Mouse (Mus musculus) MEL (cell line): Measurements from ENCODE around the gene Ovca2. TPM values are rescaled to one million over a fixed set of nuclear protein-coding genes. Genes with fewer than 3 reads are reported as not detected.

ENCODE experiments used
- DNase-seq: peaks from one replicate; pipeline ENCODE4 v3.0.0; 2011; ENCODE audit warnings: low read depth, low spot score
- H3K27ac ChIP-seq: 2 replicates; pipeline ENCODE4 v1.5.1; 2012; ENCODE audit warnings: low read depth, mild to moderate bottlenecking, control low read depth, low read length, moderate library complexity; ENCODE audit not compliant: control insufficient read depth
- H3K27me3 ChIP-seq, 2 experiments: fragments of 150-350 bp in 1 of 2; sonication (generic) in 1 of 2; 2 replicates each; pipeline ENCODE4 v1.6.1; 2012; ENCODE audit warnings: low read length in 2 of 2, mild to moderate bottlenecking in 2 of 2, improper control_type of control experiment in 1 of 2, moderate library complexity in 1 of 2; ENCODE audit not compliant: insufficient read depth in 2 of 2, control insufficient read depth in 1 of 2
- H3K36me3 ChIP-seq, 2 experiments: 2 replicates each; pipeline ENCODE4 v1.6.1; 2012 to 2014; ENCODE audit warnings: low read length in 2 of 2, improper control_type of control experiment in 1 of 2, inconsistent platforms in 1 of 2, mild to moderate bottlenecking in 1 of 2; ENCODE audit not compliant: insufficient read depth in 2 of 2, control insufficient read depth in 1 of 2
- H3K4me1 ChIP-seq, 2 experiments: fragments of 150-350 bp in 1 of 2; sonication (generic) in 1 of 2; 2 replicates each; pipeline ENCODE4 v1.6.1; 2012; ENCODE audit warnings: low read length in 2 of 2, improper control_type of control experiment in 1 of 2, mild to moderate bottlenecking in 1 of 2; ENCODE audit not compliant: insufficient read depth in 2 of 2, control insufficient read depth in 1 of 2
- H3K4me3 ChIP-seq, 2 experiments: fragments of 150-350 bp in 1 of 2; sonication (generic) in 1 of 2; 2 replicates each; pipeline ENCODE4 v1.5.1; 2012; ENCODE audit warnings: low read depth in 2 of 2, low read length in 2 of 2, mild to moderate bottlenecking in 2 of 2, moderate library complexity in 2 of 2, control low read depth in 1 of 2, improper control_type of control experiment in 1 of 2; ENCODE audit not compliant: control insufficient read depth in 1 of 2, insufficient read depth in 1 of 2
- H3K79me2 ChIP-seq: 2 replicates; pipeline ENCODE4 v1.6.1; 2012; ENCODE audit warnings: mild to moderate bottlenecking, low read length, moderate library complexity; ENCODE audit not compliant: control insufficient read depth, poor library complexity, insufficient read depth
- H3K9ac ChIP-seq: 2 replicates; pipeline ENCODE4 v1.6.1; 2012; ENCODE audit warnings: low read depth, mild to moderate bottlenecking, control low read depth, low read length, moderate library complexity; ENCODE audit not compliant: control insufficient read depth, poor library complexity, severe bottlenecking
- H3K9me3 ChIP-seq: fragments of 150-350 bp; sonication (generic); replicated peaks from 2 replicates; pipeline ENCODE4 v1.6.1; 2012; ENCODE audit warnings: mild to moderate bottlenecking, low read length, improper control_type of control experiment, moderate library complexity; ENCODE audit not compliant: insufficient read depth
- BHLHE40 ChIP-seq: IDR thresholded peaks from 2 replicates; pipeline ENCODE4 v1.6.1; 2012; ENCODE audit warnings: low read depth, mild to moderate bottlenecking, inconsistent platforms, low read length, improper control_type of control experiment, borderline replicate concordance
- CHD1 ChIP-seq: IDR thresholded peaks from 2 replicates; pipeline ENCODE4 v1.6.1; 2012; ENCODE audit warnings: low read depth, mild to moderate bottlenecking, inconsistent platforms, low read length, improper control_type of control experiment
- CHD2 ChIP-seq: IDR thresholded peaks from 2 replicates; pipeline ENCODE4 v1.6.1; 2011; ENCODE audit warnings: low read length, improper control_type of control experiment
- CTCF ChIP-seq, 3 experiments: IDR thresholded peaks in 2 of 3; conservative IDR thresholded peaks in 1 of 3; 2 replicates each; pipeline ENCODE4 v1.5.1; 2011 to 2012; ENCODE audit warnings: low read length in 3 of 3, low read depth in 2 of 3, mild to moderate bottlenecking in 2 of 3, improper control_type of control experiment in 1 of 3, inconsistent platforms in 1 of 3, mixed read lengths in 1 of 3, moderate library complexity in 1 of 3; ENCODE audit not compliant: control insufficient read depth in 1 of 3, insufficient read depth in 1 of 3, poor library complexity in 1 of 3, severe bottlenecking in 1 of 3
- E2F4 ChIP-seq: IDR thresholded peaks from 2 replicates; pipeline ENCODE4 v1.6.1; 2011; ENCODE audit warnings: low read depth, low read length, improper control_type of control experiment, borderline replicate concordance
- ELF1 ChIP-seq: IDR thresholded peaks from 2 replicates; pipeline ENCODE4 v1.6.1; 2014; ENCODE audit warnings: low read depth, mild to moderate bottlenecking, inconsistent platforms, low read length, improper control_type of control experiment, moderate library complexity
- EP300 ChIP-seq, 2 experiments: IDR thresholded peaks; 2 replicates each; pipeline ENCODE4 v1.6.1; 2011; ENCODE audit warnings: improper control_type of control experiment in 2 of 2, low read length in 2 of 2, low read depth in 1 of 2, mild to moderate bottlenecking in 1 of 2
- ETS1 ChIP-seq: IDR thresholded peaks from 2 replicates; pipeline ENCODE4 v1.6.1; 2012; ENCODE audit warnings: low read depth, mild to moderate bottlenecking, inconsistent platforms, low read length, improper control_type of control experiment, moderate library complexity
- GABPA ChIP-seq: IDR thresholded peaks from 2 replicates; pipeline ENCODE4 v1.6.1; 2012; ENCODE audit warnings: low read depth, mild to moderate bottlenecking, inconsistent platforms, low read length, improper control_type of control experiment, moderate library complexity
- HCFC1 ChIP-seq: IDR thresholded peaks from 2 replicates; pipeline ENCODE4 v1.6.1; 2012; ENCODE audit warnings: low read depth, mild to moderate bottlenecking, inconsistent platforms, low read length, improper control_type of control experiment, moderate library complexity
- JUND ChIP-seq: IDR thresholded peaks from 2 replicates; pipeline ENCODE4 v1.6.1; 2011; ENCODE audit warnings: low read depth, mild to moderate bottlenecking, improper control_type of control experiment, low read length
- KAT2A ChIP-seq: conservative IDR thresholded peaks from 2 replicates; pipeline ENCODE4 v1.6.1; 2012; ENCODE audit warnings: low read depth, low read length, improper control_type of control experiment, inconsistent platforms
- MAFK ChIP-seq: IDR thresholded peaks from 2 replicates; pipeline ENCODE4 v1.6.1; 2011; ENCODE audit warnings: low read depth, mild to moderate bottlenecking, low read length, improper control_type of control experiment, borderline replicate concordance
- MAX ChIP-seq: IDR thresholded peaks from 2 replicates; pipeline ENCODE4 v1.6.1; 2011; ENCODE audit warnings: low read length, improper control_type of control experiment
- MXI1 ChIP-seq: IDR thresholded peaks from 2 replicates; pipeline ENCODE4 v1.6.1; 2011; ENCODE audit warnings: mild to moderate bottlenecking, low read depth, low read length, improper control_type of control experiment
- MYB ChIP-seq: IDR thresholded peaks from 2 replicates; pipeline ENCODE4 v1.6.1; 2011; ENCODE audit warnings: mild to moderate bottlenecking, low read depth, low read length, improper control_type of control experiment
- NELFE ChIP-seq: IDR thresholded peaks from 2 replicates; pipeline ENCODE4 v1.6.1; 2011; ENCODE audit warnings: low read depth, low read length, improper control_type of control experiment
- POLR2A ChIP-seq, 2 experiments: IDR thresholded peaks; 2 replicates each; pipeline ENCODE4 v1.6.1; 2011 to 2012; ENCODE audit warnings: low read length in 2 of 2, mild to moderate bottlenecking in 2 of 2, control low read depth in 1 of 2, improper control_type of control experiment in 1 of 2, low read depth in 1 of 2, moderate library complexity in 1 of 2; ENCODE audit not compliant: control insufficient read depth in 1 of 2, insufficient read depth in 1 of 2, poor library complexity in 1 of 2
- POLR2AphosphoS2 ChIP-seq: IDR thresholded peaks from 2 replicates; pipeline ENCODE4 v1.6.1; 2011; ENCODE audit warnings: low read length, improper control_type of control experiment
- POLR2AphosphoS5 ChIP-seq: IDR thresholded peaks from 2 replicates; pipeline ENCODE4 v1.6.1; 2012; ENCODE audit warnings: low read depth, borderline replicate concordance, mild to moderate bottlenecking, inconsistent platforms, low read length, moderate library complexity, mixed read lengths
- RAD21 ChIP-seq: IDR thresholded peaks from 2 replicates; pipeline ENCODE4 v1.6.1; 2011; ENCODE audit warnings: mild to moderate bottlenecking, low read depth, low read length, improper control_type of control experiment
- SIN3A ChIP-seq: IDR thresholded peaks from 2 replicates; pipeline ENCODE4 v1.6.1; 2012; ENCODE audit warnings: low read length, improper control_type of control experiment, inconsistent platforms
- TCF12 ChIP-seq: IDR thresholded peaks from 2 replicates; pipeline ENCODE4 v1.6.1; 2014; ENCODE audit warnings: low read depth, mild to moderate bottlenecking, inconsistent platforms, low read length, improper control_type of control experiment, moderate library complexity
- UBTF ChIP-seq: IDR thresholded peaks from 2 replicates; pipeline ENCODE4 v1.6.1; 2012; ENCODE audit warnings: low read depth, mild to moderate bottlenecking, inconsistent platforms, low read length, improper control_type of control experiment, moderate library complexity, borderline replicate concordance; ENCODE audit not compliant: insufficient read depth
- ZC3H11A ChIP-seq: IDR thresholded peaks from 2 replicates; pipeline ENCODE4 v1.6.1; 2012; ENCODE audit warnings: low read depth, mild to moderate bottlenecking, inconsistent platforms, low read length, improper control_type of control experiment
- ZKSCAN1 ChIP-seq: IDR thresholded peaks from 2 replicates; pipeline ENCODE4 v1.6.1; 2012; ENCODE audit warnings: low read depth, mild to moderate bottlenecking, inconsistent platforms, low read length, improper control_type of control experiment, moderate library complexity
- ZMIZ1 ChIP-seq: IDR thresholded peaks from 2 replicates; pipeline ENCODE4 v1.6.1; 2012; ENCODE audit warnings: low read depth, mild to moderate bottlenecking, inconsistent platforms, low read length, improper control_type of control experiment, moderate library complexity
- ZNF384 ChIP-seq: IDR thresholded peaks from 2 replicates; pipeline ENCODE4 v1.6.1; 2012; ENCODE audit warnings: low read depth, mild to moderate bottlenecking, inconsistent platforms, low read length, improper control_type of control experiment
- polyA plus RNA-seq, 2 experiments: library from polyadenylated mRNA; stranded (reverse) in 1 of 2; unstranded in 1 of 2; fragments of >175 nt in 1 of 2; fragments of >200 nt in 1 of 2; gene quantifications; 2 replicates each; pipeline versions ENCODE4 v1.2.1 to v1.2.4; 2012; ENCODE audit warnings: low replicate concordance in 2 of 2, low read depth in 1 of 2; ENCODE audit not compliant: insufficient read length in 2 of 2, insufficient read depth in 1 of 2, missing spikeins in 1 of 2
- total RNA-seq: library from RNA; depleted of rRNA; stranded (reverse); fragments of 300-350 nt; gene quantifications from 2 replicates; pipeline ENCODE4 v1.2.3, GENCODE M21; 2012

The Ovca2 gene
- total and polyA plus RNA-seq, 3 experiments = 23.1 to 33.1 TPM; not detected in 1

DNA sequence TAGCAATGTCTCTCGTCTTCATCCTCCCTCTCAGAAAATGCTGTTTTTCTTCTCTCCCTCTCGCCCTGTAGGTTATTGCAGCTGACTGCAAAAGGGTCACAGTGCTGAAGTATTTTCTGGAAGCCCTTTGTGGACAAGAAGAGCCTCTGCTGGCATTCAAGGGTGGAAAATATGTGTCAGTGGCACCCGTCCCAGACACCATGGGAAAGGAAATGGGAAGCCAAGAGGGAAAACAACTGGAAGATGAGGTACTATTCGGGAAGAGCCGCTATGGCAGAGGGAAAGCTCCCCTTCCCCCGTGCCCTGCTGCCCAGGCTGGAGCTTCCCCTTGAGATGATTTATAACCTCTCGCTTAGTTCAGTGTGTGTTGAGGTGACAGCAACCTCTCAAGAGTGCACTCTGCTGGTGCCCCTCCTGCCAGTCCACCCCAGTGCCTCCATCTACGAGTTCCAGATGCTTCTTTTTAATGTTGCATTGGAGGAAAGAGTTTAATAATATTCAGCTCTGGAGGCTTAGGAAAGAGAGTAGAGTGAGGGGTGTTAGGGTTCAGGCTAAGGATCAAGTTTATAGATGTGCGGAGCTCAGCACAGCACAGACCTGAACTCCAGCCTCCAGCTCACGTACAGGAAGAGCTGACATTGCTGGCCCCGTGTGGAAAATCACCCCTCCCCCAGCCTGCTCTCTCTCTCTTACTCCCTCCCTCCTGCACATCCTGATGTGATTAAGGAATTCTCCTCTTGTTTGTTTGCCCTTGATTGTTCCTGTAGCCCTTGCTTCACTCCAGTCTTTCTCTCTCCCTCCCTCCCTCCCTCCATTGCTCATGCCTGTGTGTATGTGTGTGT is 39.3 kb downstream of the Ovca2 start:
- Histone ChIP-seq H3K9me3 (no peaks in the 10 kb centered on the region), H3K79me2 (no peaks in the 10 kb centered on the region), H3K27ac (no peak overlapping the region), H3K36me3 (peaks cover 2 to 10% of the 10 kb centered on the region in 2 experiments; a peak in 2 of 4 replicates), H3K9ac (no peak overlapping the region), H3K27me3 (no peaks in the 10 kb centered on the region), H3K4me1 (peaks cover 9 to 11% of the 10 kb centered on the region in 2 experiments; a peak in 3 of 4 replicates), H3K4me3 (no peak overlapping the region)
- no peak for DNase-seq
- no peak for TF ChIP-seq MAX
- no peak for TF ChIP-seq UBTF
- TF ChIP-seq TCF12 = no peak
- no peak for TF ChIP-seq POLR2A (IDR thresholded peaks at IDR 0.05; ENCODE audit: control insufficient read depth in 1 of 2, insufficient read depth in 1 of 2, low read depth in 1 of 2, low read length in 2 of 2, poor library complexity in 1 of 2)
- no peak for TF ChIP-seq ZNF384
- no peak for TF ChIP-seq POLR2AphosphoS2
- TF ChIP-seq NELFE = no peak
- no peak for TF ChIP-seq MYB
- no peak for TF ChIP-seq ZC3H11A
- TF ChIP-seq CHD2 = no peak
- no peak for TF ChIP-seq MXI1
- no peak for TF ChIP-seq E2F4
- TF ChIP-seq RAD21 = no peak
- TF ChIP-seq ELF1 = no peak
- no peak for TF ChIP-seq POLR2AphosphoS5
- TF ChIP-seq ETS1 = no peak
- TF ChIP-seq GABPA = no peak
- no peak for TF ChIP-seq JUND

DNA sequence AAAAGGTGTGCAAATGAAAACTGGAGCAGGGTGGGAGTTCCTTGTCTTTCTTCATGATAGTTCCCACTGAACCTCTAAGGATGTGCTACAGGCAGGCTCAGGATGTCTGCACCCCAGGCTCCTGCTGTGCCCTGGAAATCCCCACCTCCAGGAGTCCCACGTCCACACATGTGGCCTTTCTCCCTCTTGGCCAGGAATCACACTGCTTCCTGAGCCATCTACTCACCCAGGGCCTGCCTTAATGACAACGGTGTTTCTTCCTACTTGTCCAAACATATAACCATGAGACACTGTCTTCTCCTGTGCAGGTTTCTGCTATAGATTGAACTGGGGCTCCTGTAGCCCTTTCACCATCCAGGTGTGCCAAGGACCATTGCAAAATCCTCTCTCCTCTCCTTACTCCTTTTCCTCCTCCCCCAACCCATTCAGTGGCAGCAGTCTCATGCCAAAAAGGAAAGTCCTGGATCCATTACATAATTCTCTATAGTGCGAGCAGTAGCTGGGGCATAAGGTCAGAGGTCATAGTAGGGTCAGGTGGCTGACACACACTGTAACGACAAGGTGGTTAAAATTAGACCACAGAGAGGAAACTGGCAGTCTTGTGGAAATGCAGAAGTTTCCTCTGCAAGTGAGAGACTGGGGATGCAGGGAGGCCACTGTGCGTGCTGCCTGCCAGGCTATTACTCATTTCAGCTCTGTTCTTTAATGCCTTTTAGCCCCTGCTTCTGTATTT is 41.8 kb downstream of the Ovca2 start:
- Histone ChIP-seq H3K4me3 (no peak overlapping the region), H3K9ac (no peak overlapping the region), H3K27ac (no peak overlapping the region; the same call in 1 of the 2 replicates), H3K27me3 (no peaks in the 10 kb centered on the region), H3K9me3 (no peaks in the 10 kb centered on the region), H3K36me3 (peaks cover 2 to 8% of the 10 kb centered on the region in 2 experiments; a peak in 2 of 4 replicates), H3K79me2 (no peaks in the 10 kb centered on the region), H3K4me1 (peaks cover 9 to 11% of the 10 kb centered on the region in 2 experiments; a peak in 3 of 4 replicates)
- DNase-seq = peak; percentile 77
- TF ChIP-seq ZKSCAN1 = no peak
- no peak for TF ChIP-seq GABPA
- TF ChIP-seq HCFC1 = no peak
- no peak for TF ChIP-seq ZMIZ1
- TF ChIP-seq MAFK = no peak
- TF ChIP-seq BHLHE40 = no peak; the same call in 1 of the 2 replicates
- TF ChIP-seq POLR2AphosphoS5 = no peak
- peak; percentile 58 to 66 for TF ChIP-seq EP300 (IDR thresholded peaks at IDR 0.05; ENCODE audit: low read depth in 1 of 2, low read length in 2 of 2)
- TF ChIP-seq ELF1 = no peak
- no peak for TF ChIP-seq NELFE
- no peak for TF ChIP-seq UBTF
- TF ChIP-seq MYB = 0 out of 2 replicates have a peak, but pooled peaks have one; percentile 38
- TF ChIP-seq MAX = no peak
- no peak for TF ChIP-seq RAD21
- no peak for TF ChIP-seq CHD1
- no peak for TF ChIP-seq CTCF (IDR thresholded peaks at IDR 0.05 in 2 of 3, conservative IDR thresholded peaks at IDR 0.05 in 1 of 3; ENCODE audit: control insufficient read depth in 1 of 3, insufficient read depth in 1 of 3, low read depth in 2 of 3, low read length in 3 of 3, poor library complexity in 1 of 3, severe bottlenecking in 1 of 3)
- no peak for TF ChIP-seq TCF12
- TF ChIP-seq SIN3A = no peak
- TF ChIP-seq KAT2A = no peak
